Mouse (Mus musculus): Measurements from ENCODE around the gene Ift80. TPM values are rescaled to one million over a fixed set of nuclear protein-coding genes. Genes with fewer than 3 reads are reported as not detected.
"Not testable (repeated sequence)": the region's sequence is repeated elsewhere in the genome, so short reads cannot be mapped to it uniquely, and the experiment has no call there.

Gene Ift80
- polyA plus RNA-seq, 1 experiment from 2014 or later, result 20.4 TPM

DNA sequence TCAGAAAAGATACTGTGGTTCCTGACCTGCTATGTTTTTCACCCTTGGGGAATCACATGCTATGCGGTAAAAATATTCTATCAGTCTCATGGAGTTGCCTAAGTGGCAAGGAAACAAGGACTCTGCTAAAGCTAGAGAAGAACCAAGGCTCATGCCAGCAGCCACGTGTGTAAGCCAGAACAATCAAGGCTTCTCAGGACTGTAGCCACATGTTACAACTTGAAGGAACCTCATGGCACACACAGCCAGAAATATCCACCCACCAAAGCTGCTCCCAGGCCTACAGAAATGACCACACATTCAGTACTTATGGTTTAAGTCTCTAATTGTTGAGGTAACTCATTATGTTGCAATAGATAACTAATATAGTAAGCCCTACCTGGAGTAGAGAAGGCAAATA is 17.8 kb downstream of the Ift80 start:
- no peak for DNase-seq (ENCODE audit: low spot score)

DNA sequence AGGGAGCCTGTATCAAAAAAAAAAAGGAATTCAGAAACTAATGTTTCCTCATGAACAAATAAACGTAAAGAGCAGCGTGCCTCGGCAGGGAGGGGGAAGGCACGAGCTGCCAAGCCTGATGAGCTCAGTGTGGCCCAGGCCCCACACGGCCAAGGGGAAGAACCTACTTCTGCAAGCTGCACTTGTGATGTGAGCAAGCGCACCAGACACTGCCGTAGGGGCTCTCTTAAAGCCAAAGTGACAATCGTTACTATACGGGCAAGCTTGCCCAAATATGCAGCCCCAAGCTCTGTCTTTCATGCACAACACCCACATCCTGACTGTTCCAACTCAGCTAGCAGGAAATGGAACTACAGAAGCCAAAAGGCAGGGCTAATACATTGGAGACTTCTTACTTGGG is 23.5 kb downstream of the Ift80 start:
- peak; percentile 82 for DNase-seq (ENCODE audit: low spot score)

DNA sequence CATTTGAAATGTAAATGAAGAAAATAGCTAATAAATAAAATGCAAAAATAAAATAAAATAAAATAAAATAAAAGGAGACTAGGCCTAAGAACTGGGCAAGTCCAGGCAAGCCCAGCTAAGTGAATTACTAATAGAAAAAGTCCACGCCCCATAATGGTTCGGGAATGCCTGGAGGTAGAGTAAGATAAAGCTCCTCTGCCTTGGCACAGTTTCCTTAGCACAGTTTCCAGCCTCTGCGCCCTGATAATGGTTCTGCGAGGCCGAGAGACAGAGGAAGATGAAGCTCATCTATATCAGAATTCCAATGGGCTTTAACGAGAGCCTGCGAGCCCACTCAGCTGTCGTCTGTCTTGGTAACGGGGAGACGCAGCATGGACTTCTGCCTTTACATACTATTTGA is 25.2 kb downstream of the Ift80 start:
- DNase-seq (ENCODE audit: low spot score), result no peak

DNA sequence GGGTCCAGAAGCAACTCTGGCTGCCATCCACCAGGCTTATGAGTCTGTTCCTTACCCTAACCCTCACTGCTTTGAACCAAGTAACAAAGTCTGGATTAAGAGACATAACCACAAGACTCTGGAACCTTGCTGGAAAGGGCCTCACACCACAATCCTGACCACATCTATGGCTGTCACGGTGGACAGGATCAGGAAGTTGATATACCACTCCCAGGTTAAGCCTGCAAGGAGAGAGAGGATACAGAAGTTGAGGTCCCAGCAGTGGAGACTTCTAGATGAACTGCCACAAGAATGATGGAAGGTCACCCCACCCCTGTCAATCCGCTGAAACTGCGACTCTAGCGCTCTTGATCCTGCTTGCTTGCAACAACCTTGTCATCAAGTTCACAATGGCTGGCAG is 26.7 kb downstream of the Ift80 start:
- no peak for DNase-seq (ENCODE audit: low spot score)

DNA sequence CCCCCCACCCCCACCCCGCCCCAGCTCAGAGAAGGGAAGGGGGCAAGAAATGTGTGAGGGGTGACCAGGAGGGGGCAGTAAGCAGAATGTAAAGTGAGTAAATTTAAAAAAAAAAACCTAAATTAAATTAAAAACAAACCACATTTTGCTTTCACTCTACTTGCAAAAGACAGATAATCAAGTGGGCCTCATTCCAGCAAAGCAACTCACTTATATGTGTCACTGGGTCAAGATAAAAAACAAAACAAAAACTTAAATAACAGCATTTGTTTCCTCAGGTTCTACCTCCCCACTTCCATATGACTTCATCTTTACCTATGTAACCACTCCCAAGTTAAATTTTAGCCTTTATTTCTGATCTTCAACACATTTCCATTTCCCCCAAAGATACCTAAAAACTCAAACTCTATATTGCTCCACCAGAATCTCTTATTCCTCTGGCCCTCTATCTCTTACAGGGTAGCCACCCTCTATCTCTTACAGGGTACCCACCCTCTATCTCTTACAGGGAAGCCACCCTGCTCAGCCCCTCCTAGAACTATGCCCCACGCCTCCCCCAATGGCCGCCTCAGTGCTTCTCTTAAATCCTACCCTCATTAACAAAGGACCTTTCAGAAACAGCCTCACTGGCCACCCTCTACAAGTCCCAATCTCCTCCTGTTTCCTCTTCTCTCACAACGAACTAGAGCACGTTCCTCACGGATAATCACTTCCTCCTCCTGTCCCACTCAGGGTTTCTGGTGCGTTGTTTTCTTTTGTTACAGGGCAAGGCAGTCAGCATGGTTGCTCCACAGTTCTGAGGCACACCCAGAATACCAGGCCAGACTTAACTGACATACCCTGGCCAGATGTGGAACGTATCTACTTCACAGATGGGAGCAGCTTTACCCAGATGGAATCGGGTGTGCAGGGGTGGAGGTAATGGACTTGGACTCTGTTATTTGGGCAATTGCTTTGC is 28.6 kb downstream of the Ift80 start:
- DNase-seq (ENCODE audit: low spot score), result no peak

DNA sequence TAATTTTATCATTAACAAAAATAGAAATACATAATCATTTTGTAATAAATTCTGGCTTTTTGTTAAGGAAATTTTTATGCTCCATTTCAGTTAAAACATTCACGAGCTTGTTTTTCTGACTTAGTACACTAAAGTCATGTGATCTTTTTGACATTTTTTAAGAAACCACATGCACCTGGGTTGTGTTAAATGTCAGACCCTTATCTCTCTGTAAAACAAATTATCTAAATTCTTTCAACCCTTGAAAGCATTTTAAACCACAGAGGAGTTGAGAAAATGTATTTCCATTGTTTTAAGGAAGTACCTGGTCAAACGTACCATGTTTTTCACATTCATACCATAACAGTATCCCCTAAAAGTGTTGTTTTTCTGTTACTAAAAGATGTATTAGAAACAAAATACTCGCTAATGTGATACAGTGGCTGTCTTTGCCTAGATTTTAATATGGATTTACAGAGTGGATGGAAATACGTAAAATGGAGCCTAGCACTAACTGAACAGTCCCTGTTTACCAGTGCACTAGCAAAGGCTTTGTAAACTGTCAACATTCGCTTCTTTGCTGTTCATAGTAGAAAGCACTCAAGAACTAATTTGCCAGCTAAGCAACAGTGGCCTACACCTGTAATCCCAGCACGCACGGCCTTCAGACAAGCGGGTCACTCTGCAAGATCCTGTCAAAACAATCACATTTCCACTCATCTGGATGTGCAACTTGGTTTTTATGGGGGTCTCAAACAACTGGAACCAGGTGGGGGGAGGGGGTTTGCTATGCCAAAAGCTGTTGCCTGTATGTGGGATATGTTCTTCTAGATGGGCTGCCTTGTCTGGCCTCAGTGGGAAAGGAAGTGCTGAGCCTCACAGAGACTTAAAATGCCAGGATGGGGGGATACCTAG is 29.5 kb downstream of the Ift80 start:
- DNase-seq (ENCODE audit: low spot score), result peak; percentile 82

DNA sequence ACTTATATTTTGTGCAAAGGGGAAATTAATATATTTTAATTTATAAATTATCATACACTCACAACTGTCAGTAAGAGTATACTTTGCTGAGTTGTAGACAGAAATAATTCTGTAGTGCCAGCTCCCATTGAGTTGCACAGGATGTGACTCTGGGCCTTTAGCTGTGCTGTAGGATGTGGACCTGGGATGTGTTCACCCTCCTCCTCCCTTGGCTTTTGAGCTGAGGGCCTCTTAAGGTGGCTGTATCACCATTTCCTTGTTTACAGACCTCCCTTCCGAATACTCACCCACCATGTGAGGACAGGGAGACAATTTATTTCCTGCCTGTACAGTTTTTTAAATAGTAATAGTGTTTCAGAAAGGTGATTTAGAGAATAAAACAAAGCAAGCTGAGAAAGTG is 30.8 kb downstream of the Ift80 start:
- no peak for DNase-seq (ENCODE audit: low spot score)

DNA sequence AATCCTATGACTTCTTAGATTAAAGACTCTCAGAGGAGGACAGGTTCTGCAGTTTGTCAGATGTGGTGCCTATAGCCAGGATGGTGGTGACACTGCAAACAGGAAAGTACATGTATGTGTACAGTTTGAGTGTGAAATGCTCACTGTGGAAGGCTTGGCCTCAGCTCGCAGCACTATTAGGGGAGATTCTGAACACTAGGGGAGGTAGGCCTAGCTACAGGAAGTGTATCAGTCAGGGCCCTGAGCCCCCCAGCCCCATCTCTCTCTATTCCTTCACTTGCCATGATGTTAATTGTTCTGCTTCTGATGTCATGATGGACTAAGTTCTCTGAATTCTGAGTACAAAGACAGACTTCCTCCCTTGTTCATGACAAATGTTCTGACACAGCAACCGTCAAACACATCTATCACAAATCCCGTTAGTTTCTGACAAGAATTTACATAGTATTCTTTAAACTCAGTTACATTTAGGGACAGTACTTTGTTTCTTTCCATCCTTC is 35.2 kb downstream of the Ift80 start:
- peak; percentile 49 for DNase-seq (ENCODE audit: low spot score)

DNA sequence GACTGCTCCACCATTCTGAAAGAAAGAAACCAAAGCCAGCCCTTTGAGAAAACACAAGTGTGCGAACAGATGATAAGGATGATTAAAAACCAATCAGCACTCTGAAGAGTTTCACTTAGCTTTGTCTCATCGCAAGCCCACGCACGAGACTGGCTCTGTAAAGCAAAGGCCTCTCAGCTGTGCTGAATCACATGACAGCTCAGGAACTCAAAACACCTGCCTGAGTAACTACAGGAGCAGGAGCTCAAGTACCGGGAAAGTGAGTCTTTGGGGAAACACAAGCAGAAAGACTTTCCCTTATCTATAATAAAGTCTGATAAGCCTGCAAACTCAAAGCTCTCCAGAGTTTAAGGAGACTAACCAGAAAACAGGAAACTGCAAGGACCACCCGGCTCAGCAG is 37.0 kb downstream of the Ift80 start:
- DNase-seq (ENCODE audit: low spot score), result peak; percentile 73

DNA sequence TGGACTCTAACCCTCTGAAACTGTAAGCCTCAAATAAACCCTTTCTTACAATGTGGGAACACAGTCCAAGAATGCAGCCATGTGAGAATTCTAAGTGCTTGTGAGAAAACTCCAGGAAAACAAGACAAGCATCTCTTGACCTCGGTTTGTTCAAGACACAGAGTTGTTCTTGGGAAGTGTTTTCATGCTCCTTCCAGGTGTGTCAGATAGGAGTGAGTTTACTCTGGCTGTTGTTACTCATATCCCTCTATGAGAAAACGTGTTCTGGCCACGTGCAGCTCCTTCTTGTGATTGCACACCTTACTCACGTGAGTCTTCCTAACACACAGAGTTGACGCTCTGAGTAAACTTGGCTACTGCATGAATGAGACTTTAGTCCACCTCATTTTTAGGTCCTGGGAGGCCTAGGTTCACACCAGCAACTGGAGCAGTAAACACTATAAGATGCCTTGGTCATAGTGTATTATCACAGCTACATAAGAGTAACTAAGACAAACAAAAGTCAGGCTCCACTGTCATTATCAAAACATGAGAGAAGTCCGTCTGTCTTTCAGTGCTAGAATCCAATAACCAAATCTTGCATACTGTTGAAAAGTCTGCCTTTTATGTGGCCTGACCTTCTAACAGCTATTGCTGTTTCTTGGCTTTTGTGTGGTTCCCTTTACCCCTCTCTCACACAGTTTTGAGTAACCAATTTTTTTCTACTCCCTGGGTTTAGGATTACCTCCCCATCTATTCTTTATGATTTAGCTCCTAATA is 37.7 kb downstream of the Ift80 start:
- DNase-seq (ENCODE audit: low spot score), result no peak

DNA sequence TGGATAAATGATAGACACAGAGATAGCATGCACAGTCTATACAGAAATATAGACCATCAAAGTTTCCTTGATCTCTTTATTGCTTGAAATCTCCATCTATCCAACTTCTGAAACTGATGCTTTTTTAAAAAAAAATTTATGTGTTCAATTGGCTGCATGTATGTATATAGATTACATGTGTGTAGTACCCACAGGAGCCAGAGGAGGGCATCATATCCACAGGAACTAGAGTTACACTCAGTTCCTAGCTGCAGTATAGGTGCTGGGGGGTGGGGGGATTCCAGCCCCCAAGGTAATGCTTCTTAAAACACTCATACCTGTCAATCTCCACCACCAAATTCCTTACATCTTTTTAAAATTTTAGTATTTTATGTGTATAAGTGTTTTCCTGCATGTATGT is 39.7 kb downstream of the Ift80 start:
- DNase-seq (ENCODE audit: low spot score), result peak; percentile 85

DNA sequence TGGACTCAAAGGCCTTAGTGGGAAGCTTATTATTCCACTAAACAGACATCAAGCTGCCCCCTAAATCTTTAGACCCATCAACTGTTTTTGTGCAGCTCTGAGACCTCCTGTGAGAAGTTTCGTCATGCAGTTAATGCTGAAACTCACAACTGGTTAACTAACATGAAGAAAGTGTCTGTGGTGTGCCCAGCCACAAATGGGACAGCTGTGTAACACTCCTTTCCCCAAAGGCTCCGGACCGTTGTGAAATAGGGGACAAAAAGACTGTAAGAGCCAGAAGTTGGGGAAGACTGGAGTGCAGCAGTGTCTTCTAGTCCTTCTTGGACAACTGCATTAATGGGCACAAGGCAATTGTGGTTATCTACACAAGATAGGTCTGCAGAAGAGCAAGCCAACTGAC is 47.0 kb downstream of the Ift80 start:
- no peak for DNase-seq (ENCODE audit: low spot score)

DNA sequence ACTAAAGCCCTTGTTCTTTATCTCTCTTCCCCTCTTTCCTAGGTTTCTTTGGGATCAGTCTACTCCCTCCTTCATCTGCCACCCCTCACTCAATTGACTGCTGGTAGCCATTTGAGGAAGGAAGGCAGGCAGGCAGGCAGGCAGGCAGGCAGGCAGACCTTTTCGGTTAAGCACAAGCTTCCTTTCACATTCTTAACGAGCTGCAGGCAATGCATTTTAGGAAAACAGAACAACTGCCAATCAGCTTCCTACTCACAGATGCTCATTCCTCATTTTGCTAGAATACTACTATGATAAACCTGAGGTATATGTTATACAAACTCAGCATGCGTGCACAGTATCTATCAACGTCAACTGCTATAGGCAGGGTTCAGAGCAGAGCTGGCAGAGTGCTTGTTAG is 47.9 kb downstream of the Ift80 start:
- DNase-seq (ENCODE audit: low spot score), result no peak

DNA sequence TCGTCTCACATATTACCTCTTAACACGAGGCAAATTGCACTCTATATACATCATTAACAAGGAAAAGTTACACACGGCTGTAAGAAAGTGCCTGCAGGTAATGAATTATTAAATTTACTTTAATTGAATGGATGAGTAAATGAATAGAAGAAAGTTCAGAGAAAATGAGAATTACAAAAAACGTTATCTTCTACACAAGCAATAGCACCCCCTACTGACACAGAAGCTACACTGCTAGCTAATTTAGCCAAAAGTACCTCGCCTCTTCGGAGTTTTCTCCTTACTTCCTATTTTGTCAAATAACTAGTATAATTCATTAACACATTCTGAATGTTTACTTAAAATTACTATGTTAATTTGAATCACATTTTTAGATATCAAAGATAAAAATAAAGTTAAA is 49.9 kb downstream of the Ift80 start:
- peak; percentile 57 for DNase-seq (ENCODE audit: low spot score)

DNA sequence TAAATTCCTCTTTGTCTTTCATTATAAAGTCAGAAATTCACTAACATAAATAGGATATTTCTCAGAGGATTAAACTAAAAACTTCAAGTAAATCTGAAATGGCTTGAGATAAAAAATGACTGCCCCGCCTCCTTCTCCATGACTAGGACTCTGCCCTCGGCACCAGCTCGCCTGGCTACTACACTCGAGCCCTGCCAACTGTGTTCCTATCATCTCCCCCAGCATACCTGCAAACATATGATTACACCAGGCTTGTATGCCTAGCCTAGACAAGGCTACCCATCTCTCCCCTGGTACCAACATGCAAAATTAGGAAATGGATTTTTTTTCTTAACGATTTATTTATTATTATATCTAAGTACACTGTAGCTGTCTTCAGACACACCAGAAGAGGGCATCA is 51.7 kb downstream of the Ift80 start:
- no peak for DNase-seq (ENCODE audit: low spot score)

DNA sequence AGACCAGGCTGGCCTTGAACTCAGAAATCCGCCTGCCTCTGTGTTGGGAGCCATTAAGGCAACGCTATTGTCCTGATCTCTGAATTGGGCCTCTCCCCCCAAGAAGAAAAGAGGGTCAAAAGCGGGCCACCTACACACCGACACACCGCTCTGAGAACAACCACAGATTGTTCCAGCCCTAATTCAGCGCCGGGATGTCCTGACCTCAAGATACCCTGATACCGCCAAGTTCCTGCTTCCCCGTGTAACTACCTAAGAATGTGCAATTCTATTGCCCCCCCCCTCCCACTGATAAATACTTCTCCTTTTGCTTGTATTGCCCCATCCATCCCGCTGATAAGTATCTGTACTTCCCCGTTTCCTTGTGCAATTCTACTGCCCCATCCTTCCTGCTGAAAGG is 52.4 kb downstream of the Ift80 start:
- DNase-seq (ENCODE audit: low spot score), result not testable (repeated sequence)

DNA sequence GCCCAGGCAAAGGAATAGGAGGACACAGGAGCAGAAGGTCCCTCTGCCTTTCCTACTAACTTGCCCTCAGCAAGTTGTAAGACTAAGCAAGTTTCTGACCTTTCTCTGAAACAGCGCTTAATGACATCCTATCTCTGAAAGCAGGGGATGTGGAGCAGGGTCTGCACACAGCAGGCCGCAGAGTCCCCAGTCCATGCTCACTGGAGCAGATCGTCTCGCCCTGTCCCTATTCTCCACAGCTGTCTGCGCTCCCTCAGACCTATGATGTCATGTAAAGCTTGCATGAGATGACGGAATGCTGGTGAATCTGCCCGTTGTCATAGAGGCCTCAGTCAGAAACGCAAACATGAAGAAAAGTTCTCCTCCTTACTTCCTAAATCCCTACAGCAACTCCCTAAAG is 55.0 kb downstream of the Ift80 start:
- DNase-seq (ENCODE audit: low spot score), result no peak

DNA sequence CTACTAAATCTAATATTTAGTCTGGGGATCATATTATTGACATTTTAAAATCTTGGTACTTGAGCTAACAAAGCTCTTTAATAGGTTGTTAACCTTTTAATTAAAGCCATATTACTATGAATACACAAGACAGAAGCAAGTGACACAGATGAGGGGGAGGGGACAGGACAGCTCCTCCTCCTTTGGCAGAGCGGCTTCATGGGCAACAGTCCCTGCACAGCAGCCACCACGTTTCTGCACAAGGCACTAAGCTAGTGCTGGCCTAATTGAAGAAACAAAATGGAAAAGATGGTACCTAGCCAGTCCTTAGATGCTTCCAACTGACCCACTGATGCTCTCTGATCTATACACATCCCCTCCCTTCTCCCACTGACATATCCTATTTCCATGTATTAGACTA is 55.5 kb downstream of the Ift80 start:
- no peak for DNase-seq (ENCODE audit: low spot score)

DNA sequence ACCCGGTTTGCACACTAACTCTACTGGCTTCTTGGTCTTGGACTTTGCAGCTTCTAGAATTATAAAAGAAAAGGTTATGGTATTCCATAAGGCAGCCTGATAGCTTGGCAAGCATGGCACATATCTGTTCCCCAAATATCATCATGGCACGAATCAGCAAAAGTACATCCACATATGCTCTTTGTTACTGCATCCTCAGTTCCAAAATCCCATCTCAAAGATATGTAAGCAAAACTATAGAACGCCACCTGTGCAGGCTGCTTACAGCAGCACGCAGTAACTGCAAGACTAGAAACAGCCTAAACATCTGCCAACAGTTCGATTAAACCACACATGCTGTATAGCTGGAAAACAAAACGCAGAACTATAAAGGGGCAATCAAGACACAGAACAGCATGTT is 62.5 kb downstream of the Ift80 start:
- DNase-seq (ENCODE audit: low spot score), result no peak

DNA sequence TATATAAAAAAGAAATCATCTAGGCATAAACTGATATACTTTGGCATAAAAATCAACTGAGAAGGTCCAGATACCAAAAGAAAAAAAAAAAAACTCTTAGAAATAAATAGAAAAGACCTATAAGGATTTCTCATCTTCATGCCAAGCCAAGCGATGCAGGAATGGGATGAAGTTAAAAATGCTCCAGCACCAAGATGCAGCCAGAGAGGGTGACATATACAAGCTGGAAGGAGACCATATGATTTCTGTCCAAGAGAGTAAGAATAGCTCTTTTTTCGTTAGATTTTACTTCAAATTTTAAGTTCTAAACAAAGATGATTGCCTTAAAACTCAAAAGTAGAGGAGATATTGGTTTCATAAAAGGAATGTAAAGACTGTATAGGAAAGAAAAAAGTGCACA is 64.1 kb downstream of the Ift80 start:
- no peak for DNase-seq (ENCODE audit: low spot score)

DNA sequence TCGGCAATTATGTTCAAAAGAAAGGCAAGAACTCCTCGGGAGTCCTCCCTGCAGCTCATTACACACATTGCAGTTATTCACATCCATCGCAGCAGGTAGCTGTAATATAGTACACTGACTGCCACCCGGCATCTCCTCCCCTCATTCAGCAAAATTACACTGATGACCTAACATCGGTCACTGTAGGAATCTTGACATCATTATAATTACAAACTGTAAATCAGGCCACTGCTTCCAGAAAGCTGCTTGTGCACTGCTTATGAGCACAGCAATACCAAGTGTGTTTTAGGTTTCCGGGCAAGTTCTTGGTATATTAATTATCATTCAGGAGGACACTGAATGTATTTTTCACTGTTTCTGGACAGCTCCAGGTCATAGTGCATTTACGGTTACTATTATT is 65.1 kb downstream of the Ift80 start:
- no peak for DNase-seq (ENCODE audit: low spot score)

All from thymus, postnatal 0 days (tissue).